20 mouse cellular contexts compared by ENCODE assay signal in the genomic region with DNA sequence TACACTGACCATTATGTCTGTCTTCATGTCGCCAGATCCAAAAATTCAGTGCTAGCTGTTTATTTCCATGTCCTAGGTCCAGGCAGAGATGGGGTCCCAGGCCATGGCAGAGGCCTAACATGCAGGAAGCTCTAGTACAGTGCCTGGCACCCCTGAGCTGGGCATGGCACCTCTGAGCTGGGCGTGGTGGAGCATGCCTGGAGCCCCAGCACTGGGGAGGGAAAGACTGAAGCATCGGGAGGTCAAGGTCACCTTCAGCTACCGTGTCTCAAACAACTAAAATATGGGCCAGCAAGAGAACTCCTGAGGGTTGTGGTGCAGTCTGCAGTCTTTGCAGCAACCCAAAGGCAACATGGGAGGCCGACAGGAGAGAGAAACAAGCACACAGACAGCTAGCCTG. TPM values are rescaled to one million over a fixed set of nuclear protein-coding genes. Genes with fewer than 3 reads are reported as not detected.
DNase-seq lines count a peak whose midpoint lies in the region; ATAC-seq and TF ChIP-seq lines count a peak whose summit lies in the region.
"Had no signal": no experiment of that assay in that cellular context is flagged by ENCODE, and none has a peak within 500 bp of the region (broad histone marks: within the 10 kb centered on the region; RNA-seq: fewer than 3 reads in every experiment).

No protein-coding gene starts in this region.

- peak; percentile 44 for DNase-seq in cerebellum, adult 11-12 months
- DNase-seq in cerebellum, adult 11 months, result no peak
- DNase-seq in heart, adult 2 months, result no peak
- DNase-seq in liver, embryonic 13.5 days, result no peak
- no peak for DNase-seq in adrenal gland, adult 18-20 months (ENCODE audit: low spot score in 2 of 2)
- DNase-seq in gastrocnemius, postnatal 36 days, result no peak
- DNase-seq: adrenal gland, postnatal 14 days; cerebellum, adult 8-10 months; cerebellum, postnatal 14 days; embryo, embryonic 11 days; gastrocnemius, postnatal 10 days; kidney, adult 18-20 months had no signal

- no peak overlapping the region for H3K4me3 ChIP-seq in heart, embryonic 13.5 days
- no peak overlapping the region for H3K4me3 ChIP-seq in heart, adult 2 months
- peak overlapping the region; percentile 23 for H3K4me3 ChIP-seq in E14TG2a.4 (replicated peaks; ENCODE audit: low read length)
- 0 out of 2 replicates have a peak overlapping the region, but pooled peaks have one; percentile 85 for H3K4me3 ChIP-seq in liver, embryonic 13.5 days (replicated peaks)
- H3K4me3 ChIP-seq: embryonic facial prominence, embryonic 15.5 days; forebrain, embryonic 12.5 days; intestine, embryonic 15.5 days had no signal

- no peak for TF ChIP-seq POLR2A in heart, adult 2 months (IDR thresholded peaks at IDR 0.05; ENCODE audit: insufficient read depth, low read depth, low read length)

- WGBS in heart, embryonic 13.5 days, result 62% methylated on average over 5 of the region's 5 CpGs
- 71% methylated on average over 5 of the region's 5 CpGs for WGBS in heart, adult 2 months
- 82% methylated on average over 5 of the region's 5 CpGs for WGBS in liver, embryonic 13.5 days (ENCODE audit: insufficient replicate concordance)

- peaks cover 24% of the 10 kb centered on the region for H3K36me3 ChIP-seq in heart, embryonic 13.5 days
- H3K36me3 ChIP-seq in heart, adult 2 months (ENCODE audit: control insufficient read depth, insufficient read depth, low read length), result no peaks in the 10 kb centered on the region
- H3K36me3 ChIP-seq in E14TG2a.4 (ENCODE audit: insufficient read depth, low read length), result peaks cover 31% of the 10 kb centered on the region
- H3K36me3 ChIP-seq in liver, embryonic 13.5 days, result peaks cover 49% of the 10 kb centered on the region
- H3K36me3 ChIP-seq: embryonic facial prominence, embryonic 15.5 days; intestine, embryonic 15.5 days had no signal

- no peak for ATAC-seq in heart, embryonic 13.5 days (ENCODE audit: extremely low read depth, insufficient number of reproducible peaks, low FRiP score, low TSS enrichment)
- no peak for ATAC-seq in liver, embryonic 13.5 days (ENCODE audit: low read depth)
- ATAC-seq: forebrain, embryonic 16.5 days; hindbrain, embryonic 16.5 days; intestine, embryonic 15.5 days had no signal

- H3K27me3 ChIP-seq in heart, embryonic 13.5 days (replicated peaks), result peaks cover 27% of the 10 kb centered on the region
- H3K27me3 ChIP-seq in heart, adult 2 months (ENCODE audit: control insufficient read depth, insufficient read depth, low read length), result no peaks in the 10 kb centered on the region
- peaks cover 45% of the 10 kb centered on the region for H3K27me3 ChIP-seq in E14TG2a.4 (ENCODE audit: insufficient read depth, low read length)
- H3K27me3 ChIP-seq in liver, embryonic 13.5 days, result 0 out of 2 replicates have a peak, but pooled peaks cover 6% of the 10 kb centered on the region

- H3K4me2 ChIP-seq in heart, embryonic 13.5 days, result no peak overlapping the region
- peak overlapping the region; percentile 84; the same call in 1 of the 2 replicates for H3K4me2 ChIP-seq in liver, embryonic 13.5 days
- H3K4me2 ChIP-seq: embryonic facial prominence, embryonic 15.5 days; forebrain, embryonic 12.5 days; intestine, embryonic 15.5 days had no signal

- H3K27ac ChIP-seq in heart, embryonic 13.5 days (replicated peaks), result no peak overlapping the region
- H3K27ac ChIP-seq in heart, adult 2 months, result no peak overlapping the region
- H3K27ac ChIP-seq in liver, embryonic 13.5 days, result peak overlapping the region; percentile 99
- H3K27ac ChIP-seq: embryonic facial prominence, embryonic 15.5 days; forebrain, embryonic 12.5 days; intestine, embryonic 15.5 days had no signal

- no peak for TF ChIP-seq EP300 in heart, adult 2 months (IDR thresholded peaks at IDR 0.05; ENCODE audit: insufficient read depth, low read depth, low read length)

- H3K79me2 ChIP-seq in heart, adult 2 months (replicated peaks; ENCODE audit: control insufficient read depth, insufficient read depth, low read length), result no peaks in the 10 kb centered on the region

- no peak for TF ChIP-seq CTCF in heart, adult 2 months (IDR thresholded peaks at IDR 0.05)
- no peak for TF ChIP-seq CTCF in E14TG2a.4 (conservative IDR thresholded peaks at IDR 0.05; ENCODE audit: low read length)

- peaks cover 44% of the 10 kb centered on the region for H3K4me1 ChIP-seq in heart, embryonic 13.5 days
- no peaks in the 10 kb centered on the region; the same call in 1 of the 2 replicates for H3K4me1 ChIP-seq in heart, adult 2 months (ENCODE audit: control insufficient read depth, insufficient read depth, low read length)
- H3K4me1 ChIP-seq in E14TG2a.4 (replicated peaks; ENCODE audit: low read depth, low read length), result peaks cover 72% of the 10 kb centered on the region
- H3K4me1 ChIP-seq in liver, embryonic 13.5 days (replicated peaks), result peaks cover 62% of the 10 kb centered on the region

- H3K9ac ChIP-seq in heart, embryonic 13.5 days, result 0 out of 2 replicates have a peak overlapping the region, but pooled peaks have one; percentile 16
- no peak overlapping the region for H3K9ac ChIP-seq in heart, adult 2 months (ENCODE audit: low read depth, low read length)
- peak overlapping the region; percentile 98 for H3K9ac ChIP-seq in liver, embryonic 13.5 days
- H3K9ac ChIP-seq: embryonic facial prominence, embryonic 15.5 days; forebrain, embryonic 12.5 days; intestine, embryonic 15.5 days had no signal

- intact Hi-C loops in heart, adult 2 months (cut with DNase I), result no loop called here
- intact Hi-C loops in gastrocnemius, postnatal 36 days (cut with DNase I), result no loop called here

- no peaks in the 10 kb centered on the region for H3K9me3 ChIP-seq in heart, embryonic 13.5 days
- H3K9me3 ChIP-seq in E14TG2a.4 (ENCODE audit: low read length), result no peaks in the 10 kb centered on the region
- no peaks in the 10 kb centered on the region for H3K9me3 ChIP-seq in liver, embryonic 13.5 days (replicated peaks)
- H3K9me3 ChIP-seq: embryonic facial prominence, embryonic 15.5 days; forebrain, embryonic 12.5 days; intestine, embryonic 15.5 days had no signal

RNA-seq across cellular contexts. Expression of a gene that starts 2.8 kb away (rescaled TPM):
- 5.1 and 5.7 TPM in 2 replicates for polyA plus RNA-seq in heart, embryonic 13.5 days (2015; fragmentation: Nextera tagmentation; extraction: Ambion mirVana)
- total RNA-seq in heart, adult 2 months (2021), result 1 to 10 TPM; 6.5 to 7.4 TPM
- 4.6 and 6.2 TPM in 2 replicates for polyA plus RNA-seq in heart, adult 2 months (2012; rRNA removed)
- polyA plus RNA-seq in liver, embryonic 13.5 days (2015; fragmentation: Nextera tagmentation; extraction: Ambion mirVana), result 2.1 and 2.6 TPM in 2 replicates
- total RNA-seq in adrenal gland, adult 18-20 months (2021), result 10 to 100 TPM; 12.3 to 14.2 TPM
- 1 to 10 TPM; 1.4 to 2.2 TPM for total RNA-seq in gastrocnemius, postnatal 36 days (2021)

RNA-seq across cellular contexts. Expression of a gene that starts 4.9 kb away (rescaled TPM):
- 7.3 and 8.5 TPM in 2 replicates for polyA plus RNA-seq in heart, embryonic 13.5 days (2015; fragmentation: Nextera tagmentation; extraction: Ambion mirVana)
- total RNA-seq in heart, adult 2 months (2021), result 1 to 10 TPM; 1.1 to 1.4 TPM
- 2.1 and 2.5 TPM in 2 replicates for polyA plus RNA-seq in heart, adult 2 months (2012; rRNA removed)
- 143 and 144 TPM in 2 replicates for polyA plus RNA-seq in liver, embryonic 13.5 days (2015; fragmentation: Nextera tagmentation; extraction: Ambion mirVana)
- total RNA-seq in adrenal gland, adult 18-20 months (2021), result 1 to 10 TPM; 1.6 to 2.9 TPM
- total RNA-seq in gastrocnemius, postnatal 36 days (2021), result under 1 TPM; 0.23 to 0.59 TPM

RNA-seq across cellular contexts. Expression of a gene that starts 21.5 kb away (rescaled TPM):
- polyA plus RNA-seq in heart, embryonic 13.5 days (2015; fragmentation: Nextera tagmentation; extraction: Ambion mirVana), result 5.1 and 5.2 TPM in 2 replicates
- 1 to 10 TPM; 2.5 to 2.6 TPM for total RNA-seq in heart, adult 2 months (2021)
- polyA plus RNA-seq in heart, adult 2 months (2012; rRNA removed), result 5.3 and 7.5 TPM in 2 replicates
- 0.99 and 1.4 TPM in 2 replicates for polyA plus RNA-seq in liver, embryonic 13.5 days (2015; fragmentation: Nextera tagmentation; extraction: Ambion mirVana)
- total RNA-seq in adrenal gland, adult 18-20 months (2021), result 10 to 100 TPM; 19.4 to 22.3 TPM
- under 1 TPM; 0.49 to 0.64 TPM for total RNA-seq in gastrocnemius, postnatal 36 days (2021)

RNA-seq across cellular contexts. Expression of a gene that starts 30.9 kb away (rescaled TPM):
- 0.68 and 0.71 TPM in 2 replicates for polyA plus RNA-seq in heart, embryonic 13.5 days (2015; fragmentation: Nextera tagmentation; extraction: Ambion mirVana)
- 1 to 10 TPM; 4.2 to 4.8 TPM for total RNA-seq in heart, adult 2 months (2021)
- 12.7 and 13.9 TPM in 2 replicates for polyA plus RNA-seq in heart, adult 2 months (2012; rRNA removed)
- 0.15 and 0.46 TPM in 2 replicates for polyA plus RNA-seq in liver, embryonic 13.5 days (2015; fragmentation: Nextera tagmentation; extraction: Ambion mirVana)
- total RNA-seq in adrenal gland, adult 18-20 months (2021), result 10 to 100 TPM; 19.2 to 51.9 TPM
- under 1 TPM; 0.28 to 0.42 TPM for total RNA-seq in gastrocnemius, postnatal 36 days (2021)
- total RNA-seq: common myeloid progenitor, adult 5-6 weeks had no signal

RNA-seq across cellular contexts. Expression of a gene that starts 31.0 kb away (rescaled TPM):
- polyA plus RNA-seq in heart, embryonic 13.5 days (2015; fragmentation: Nextera tagmentation; extraction: Ambion mirVana), result 41.5 and 47.8 TPM in 2 replicates
- 10 to 100 TPM; 65.5 to 71.8 TPM for total RNA-seq in heart, adult 2 months (2021)
- polyA plus RNA-seq in heart, adult 2 months (2012; rRNA removed), result 96.1 and 129 TPM in 2 replicates
- polyA plus RNA-seq in liver, embryonic 13.5 days (2015; fragmentation: Nextera tagmentation; extraction: Ambion mirVana), result 49.5 and 57.2 TPM in 2 replicates
- 100 to 1,000 TPM; 280 to 531 TPM for total RNA-seq in adrenal gland, adult 18-20 months (2021)
- 10 to 100 TPM in 1 of 2 experiments, 1 to 10 TPM in 1; 7.8 to 10.5 TPM for total RNA-seq in gastrocnemius, postnatal 36 days (2021)

Comparison
In these comparisons a context has a peak if more than half of its experiments do, and no peak if none do; other contexts are left out.
1. H3K4me3 ChIP-seq: peak in E14TG2a.4 (single experiment) and liver, embryonic 13.5 days (single experiment); none in heart, embryonic 13.5 days (single experiment) and heart, adult 2 months (single experiment).
2. RNA of a gene that starts 21.5 kb away (total RNA-seq): 19.4 to 22.3 TPM in adrenal gland, adult 18-20 months; 2.5 to 2.6 TPM in heart, adult 2 months and 0.49 to 0.64 TPM in gastrocnemius, postnatal 36 days; every median in the first group is over 4 times any median in the second.